Mouse (Mus musculus): ENCODE data around the gene Man2a2. TPM values are rescaled to one million over a fixed set of nuclear protein-coding genes. Genes with fewer than 3 reads are reported as not detected.
A peak's percentile ranks its signal among the peaks of the same experiment; 100 is the strongest.
"Not testable (repeated sequence)": the region's sequence is repeated elsewhere in the genome, so short reads cannot be mapped to it uniquely, and the experiment has no call there.

Gene Man2a2
- total RNA-seq, 2 experiments from 2014 or later: 67.2 to 67.5 TPM

GRCm38 (mm10) chr7:80401041-80401859, 30.1 kb upstream of the Man2a2 start:
- DNase-seq (ENCODE audit: low spot score): no peak
- intact Hi-C loops (cut with DNase I): loop anchor here (5.0 kb wide), 1 partner anchor 41 kb away; no protein-coding TSS in a partner anchor

- no peak for DNase-seq (ENCODE audit: low spot score)
- intact Hi-C loops (cut with DNase I): loop anchor here (5.0 kb wide), 1 partner anchor 42 kb away; no protein-coding TSS in a partner anchor
These were observed 29.4 kb upstream of the Man2a2 start for GRCm38 (mm10) chr7:80400571-80400970.

- DNase-seq (ENCODE audit: low spot score): no peak
- intact Hi-C loops (cut with DNase I): loop anchor here (5.0 kb wide), 1 partner anchor 42 kb away; no protein-coding TSS in a partner anchor
These were observed 28.9 kb upstream of the Man2a2 start for GRCm38 (mm10) chr7:80400099-80400498.

GRCm38 (mm10) chr7:80398654-80399444, 27.7 kb upstream of the Man2a2 start:
- DNase-seq (ENCODE audit: low spot score): no peak
- intact Hi-C loops (cut with DNase I): no loop called here

GRCm38 (mm10) chr7:80397986-80398385, 26.8 kb upstream of the Man2a2 start:
- DNase-seq (ENCODE audit: low spot score): no peak
- intact Hi-C loops (cut with DNase I): no loop called here

GRCm38 (mm10) chr7:80396427-80396826, 25.3 kb upstream of the Man2a2 start:
- DNase-seq (ENCODE audit: low spot score); intact Hi-C loops (cut with DNase I): not testable (repeated sequence)

- intact Hi-C loops (cut with DNase I): no loop called here
- no peak for DNase-seq (ENCODE audit: low spot score)
These were observed 23.4 kb upstream of the Man2a2 start for GRCm38 (mm10) chr7:80394600-80394999.

GRCm38 (mm10) chr7:80392119-80392518, 20.9 kb upstream of the Man2a2 start:
- intact Hi-C loops (cut with DNase I): no loop called here
- DNase-seq (ENCODE audit: low spot score): no peak

GRCm38 (mm10) chr7:80387633-80388543, 16.7 kb upstream of the Man2a2 start, which contains the start of gene Fes:
Fes (minus strand) TSS chr7:80387946.
- peak; percentile 71 for DNase-seq (ENCODE audit: low spot score)
- intact Hi-C loops (cut with DNase I): loop anchor here (10.0 kb wide), 1 partner anchor 297 kb away; the partner anchor contains the start of gene Crtc3

GRCm38 (mm10) chr7:80387033-80387632, 16.0 kb upstream of the Man2a2 start:
- intact Hi-C loops (cut with DNase I): loop anchor here (10.0 kb wide), 1 partner anchor 298 kb away; the partner anchor contains the start of gene Crtc3
- DNase-seq (ENCODE audit: low spot score): no peak

- intact Hi-C loops (cut with DNase I): loop anchor here (1.0 to 10.0 kb wide), 3 partner anchors 194 to 298 kb away; partner anchors contain the start of gene Crtc3
- peak; percentile 74 for DNase-seq (ENCODE audit: low spot score)
These were observed 15.2 kb upstream of the Man2a2 start for GRCm38 (mm10) chr7:80386235-80386930.

GRCm38 (mm10) chr7:80382919-80383318, 11.7 kb upstream of the Man2a2 start:
- intact Hi-C loops (cut with DNase I): loop anchor here (10.0 kb wide), 1 partner anchor 302 kb away; the partner anchor contains the start of gene Crtc3
- no peak for DNase-seq (ENCODE audit: low spot score)

GRCm38 (mm10) chr7:80379531-80379930, 8.4 kb upstream of the Man2a2 start:
- DNase-seq (ENCODE audit: low spot score): no peak
- intact Hi-C loops (cut with DNase I): no loop called here

- no peak for DNase-seq (ENCODE audit: low spot score)
- intact Hi-C loops (cut with DNase I): no loop called here
These were observed 6.3 kb upstream of the Man2a2 start for GRCm38 (mm10) chr7:80377471-80377870.

- no peak for DNase-seq (ENCODE audit: low spot score)
- intact Hi-C loops (cut with DNase I): no loop called here
These were observed 5.0 kb upstream of the Man2a2 start for GRCm38 (mm10) chr7:80376192-80376591.

- intact Hi-C loops (cut with DNase I): no loop called here
- no peak for DNase-seq (ENCODE audit: low spot score)
These were observed 4.3 kb upstream of the Man2a2 start for GRCm38 (mm10) chr7:80375376-80376039.

GRCm38 (mm10) chr7:80374733-80375132, 3.6 kb upstream of the Man2a2 start:
- no peak for DNase-seq (ENCODE audit: low spot score)
- intact Hi-C loops (cut with DNase I): loop anchor here (5.0 kb wide), 1 partner anchor 232 kb away; no protein-coding TSS in a partner anchor

- intact Hi-C loops (cut with DNase I): loop anchor here (5.0 kb wide), 1 partner anchor 232 kb away; no protein-coding TSS in a partner anchor
- no peak for DNase-seq (ENCODE audit: low spot score)
These were observed 3.1 kb upstream of the Man2a2 start for GRCm38 (mm10) chr7:80374280-80374679.

Data from heart, postnatal 25 days (tissue).